In genomic region chr12:56591722-56592121, GRCm38 (mm10) we compare ENCODE assay signal across 10 mouse cellular contexts. TPM values are rescaled to one million over a fixed set of nuclear protein-coding genes. Genes with fewer than 3 reads are reported as not detected.
A peak's percentile ranks its signal among the peaks of the same experiment; 100 is the strongest.
DNase-seq lines count a peak whose midpoint lies in the region; ATAC-seq and TF ChIP-seq lines count a peak whose summit lies in the region.
"Had no signal": no experiment of that assay in that cellular context is flagged by ENCODE, and none has a peak within 500 bp of the region (broad histone marks: within the 10 kb centered on the region; RNA-seq: fewer than 3 reads in every experiment).

No protein-coding gene starts in this region.

- H3K9ac ChIP-seq in hindbrain, embryonic 11.5 days (ENCODE audit: low read depth, low read length), result no peak overlapping the region
- no peak overlapping the region for H3K9ac ChIP-seq in hindbrain, embryonic 12.5 days
- no peak overlapping the region for H3K9ac ChIP-seq in forebrain, embryonic 15.5 days (replicated peaks)

- WGBS in hindbrain, embryonic 11.5 days, result 15% methylated on average over 4 of the region's 4 CpGs
- 16% methylated on average over 4 of the region's 4 CpGs for WGBS in hindbrain, embryonic 12.5 days
- 6% methylated on average over 4 of the region's 4 CpGs for WGBS in spleen, adult 2 months
- WGBS in forebrain, embryonic 10.5 days, result 9% methylated on average over 4 of the region's 4 CpGs
- WGBS in forebrain, embryonic 15.5 days, result 13% methylated on average over 4 of the region's 4 CpGs

- H3K4me3 ChIP-seq in hindbrain, embryonic 11.5 days (ENCODE audit: low read depth, low read length), result no peak overlapping the region
- H3K4me3 ChIP-seq in hindbrain, embryonic 12.5 days, result no peak overlapping the region
- no peak overlapping the region for H3K4me3 ChIP-seq in spleen, adult 2 months (ENCODE audit: extremely low read depth, insufficient read depth, insufficient read length)
- H3K4me3 ChIP-seq in cortical plate, adult 2 months (ENCODE audit: insufficient read depth, low read length), result no peak overlapping the region
- H3K4me3 ChIP-seq in forebrain, embryonic 10.5 days, result no peak overlapping the region
- no peak overlapping the region for H3K4me3 ChIP-seq in forebrain, embryonic 15.5 days

- ATAC-seq in hindbrain, embryonic 11.5 days (ENCODE audit: low FRiP score), result no peak
- ATAC-seq in hindbrain, embryonic 12.5 days (ENCODE audit: low FRiP score), result no peak
- ATAC-seq in forebrain, embryonic 15.5 days (replicated peaks), result no peak

- peaks cover 6% of the 10 kb centered on the region for H3K27me3 ChIP-seq in hindbrain, embryonic 11.5 days (ENCODE audit: control insufficient read depth, insufficient read depth, low read length)
- H3K27me3 ChIP-seq in hindbrain, embryonic 12.5 days, result peaks cover 51% of the 10 kb centered on the region
- H3K27me3 ChIP-seq in spleen, adult 2 months (ENCODE audit: control insufficient read depth, insufficient read depth, low read length), result no peaks in the 10 kb centered on the region
- H3K27me3 ChIP-seq in forebrain, embryonic 10.5 days (ENCODE audit: poor library complexity, severe bottlenecking), result peaks cover 64% of the 10 kb centered on the region
- no peaks in the 10 kb centered on the region; the same call in 1 of the 2 replicates for H3K27me3 ChIP-seq in forebrain, embryonic 15.5 days

- H3K27ac ChIP-seq in hindbrain, embryonic 11.5 days (ENCODE audit: low read depth, low read length), result no peak overlapping the region
- no peak overlapping the region for H3K27ac ChIP-seq in hindbrain, embryonic 12.5 days
- no peak overlapping the region for H3K27ac ChIP-seq in spleen, adult 2 months (ENCODE audit: insufficient read depth, low read length)
- no peak overlapping the region for H3K27ac ChIP-seq in cortical plate, adult 2 months (ENCODE audit: insufficient read depth, low read length)
- H3K27ac ChIP-seq in forebrain, embryonic 10.5 days, result no peak overlapping the region
- no peak overlapping the region for H3K27ac ChIP-seq in forebrain, embryonic 15.5 days (replicated peaks)
- H3K27ac ChIP-seq: macrophage had no signal

- no peak for TF ChIP-seq POLR2A in spleen, adult 2 months (IDR thresholded peaks at IDR 0.05; ENCODE audit: low read depth, low read length)
- no peak for TF ChIP-seq POLR2A in cortical plate, adult 2 months (IDR thresholded peaks at IDR 0.05; ENCODE audit: extremely low read depth, insufficient read depth, low read length)

- H3K4me1 ChIP-seq in hindbrain, embryonic 11.5 days (replicated peaks; ENCODE audit: control insufficient read depth, insufficient read depth, low read length), result no peaks in the 10 kb centered on the region
- no peaks in the 10 kb centered on the region for H3K4me1 ChIP-seq in hindbrain, embryonic 12.5 days
- no peaks in the 10 kb centered on the region for H3K4me1 ChIP-seq in spleen, adult 2 months (ENCODE audit: control insufficient read depth, insufficient read depth, insufficient read length)
- H3K4me1 ChIP-seq in cortical plate, adult 2 months (ENCODE audit: control insufficient read depth, insufficient read depth, low read length), result no peaks in the 10 kb centered on the region
- no peaks in the 10 kb centered on the region for H3K4me1 ChIP-seq in forebrain, embryonic 10.5 days
- H3K4me1 ChIP-seq in forebrain, embryonic 15.5 days, result no peaks in the 10 kb centered on the region

- DNase-seq in hindbrain, embryonic 11.5 days (ENCODE audit: low spot score), result peak; percentile 38
- DNase-seq in spleen, adult 2 months (ENCODE audit: low read depth in 1 of 2, low spot score in 2 of 2), result no peak
- DNase-seq in spleen, postnatal 4 days (ENCODE audit: low spot score in 2 of 2), result no peak
- DNase-seq in testis, postnatal 10 days (ENCODE audit: low spot score), result peak; percentile 54
- no peak for DNase-seq in forebrain, embryonic 10.5 days (ENCODE audit: extremely low spot score, low spot score)
- DNase-seq: gastrocnemius, postnatal 14 days had no signal

- no peaks in the 10 kb centered on the region for H3K9me3 ChIP-seq in hindbrain, embryonic 11.5 days (ENCODE audit: control insufficient read depth, low read length)
- H3K9me3 ChIP-seq in hindbrain, embryonic 12.5 days (replicated peaks), result no peaks in the 10 kb centered on the region
- H3K9me3 ChIP-seq in forebrain, embryonic 10.5 days, result no peaks in the 10 kb centered on the region
- H3K9me3 ChIP-seq in forebrain, embryonic 15.5 days, result no peaks in the 10 kb centered on the region

- H3K36me3 ChIP-seq in hindbrain, embryonic 11.5 days (ENCODE audit: control insufficient read depth, insufficient read depth, low read length), result no peaks in the 10 kb centered on the region
- H3K36me3 ChIP-seq in hindbrain, embryonic 12.5 days, result no peaks in the 10 kb centered on the region
- no peaks in the 10 kb centered on the region for H3K36me3 ChIP-seq in spleen, adult 2 months (ENCODE audit: control insufficient read depth, insufficient read depth, low read length)
- H3K36me3 ChIP-seq in forebrain, embryonic 10.5 days (replicated peaks), result no peaks in the 10 kb centered on the region
- H3K36me3 ChIP-seq in forebrain, embryonic 15.5 days, result no peaks in the 10 kb centered on the region

- H3K4me2 ChIP-seq in hindbrain, embryonic 11.5 days (replicated peaks; ENCODE audit: low read depth, low read length), result no peak overlapping the region
- no peak overlapping the region for H3K4me2 ChIP-seq in hindbrain, embryonic 12.5 days (replicated peaks)
- no peak overlapping the region for H3K4me2 ChIP-seq in forebrain, embryonic 15.5 days (replicated peaks)

- peak; percentile 19; the same call in 1 of the 2 replicates for TF ChIP-seq CTCF in spleen, adult 2 months (IDR thresholded peaks at IDR 0.05; ENCODE audit: extremely low read depth, insufficient read depth, insufficient read length, insufficient replicate concordance)
- peak; percentile 61 for TF ChIP-seq CTCF in cortical plate, adult 2 months (IDR thresholded peaks at IDR 0.05; ENCODE audit: extremely low read depth, insufficient read depth, low read length)

RNA-seq across cellular contexts. Expression of gene Nkx2-9, which starts 21.4 kb away (rescaled TPM):
- polyA plus RNA-seq in hindbrain, embryonic 11.5 days (2014; fragmentation: Nextera tagmentation; extraction: Ambion mirVana), result 1.0 and 1.7 TPM in 2 replicates
- 0.55 and 1.2 TPM in 2 replicates for polyA plus RNA-seq in hindbrain, embryonic 12.5 days (2016; fragmentation: Nextera tagmentation; extraction: Ambion mirVana)
- 0.08 TPM in 1 of 2 replicates, not detected in the other for polyA plus RNA-seq in spleen, adult 2 months (2012; rRNA removed)
- polyA plus RNA-seq in cortical plate, adult 2 months (2012; rRNA removed), result 0.32 and 0.77 TPM in 2 replicates
- 3.0 and 3.6 TPM in 2 replicates for polyA plus RNA-seq in forebrain, embryonic 10.5 days (2016; fragmentation: Nextera tagmentation; extraction: Ambion mirVana)
- polyA plus RNA-seq in forebrain, embryonic 15.5 days (2015; fragmentation: Nextera tagmentation; extraction: Ambion mirVana), result not detected in 2 replicates
- polyA plus RNA-seq: macrophage had no signal

RNA-seq across cellular contexts. Expression of gene Nkx2-1, which starts 55.0 kb away (rescaled TPM):
- 0.11 and 0.29 TPM in 2 replicates for polyA plus RNA-seq in hindbrain, embryonic 11.5 days (2014; fragmentation: Nextera tagmentation; extraction: Ambion mirVana)
- polyA plus RNA-seq in hindbrain, embryonic 12.5 days (2016; fragmentation: Nextera tagmentation; extraction: Ambion mirVana), result 0.12 and 1.7 TPM in 2 replicates
- not detected in 2 replicates for polyA plus RNA-seq in spleen, adult 2 months (2012; rRNA removed)
- 0.04 and 0.61 TPM in 2 replicates for polyA plus RNA-seq in cortical plate, adult 2 months (2012; rRNA removed)
- polyA plus RNA-seq in forebrain, embryonic 10.5 days (2016; fragmentation: Nextera tagmentation; extraction: Ambion mirVana), result 12.0 and 14.3 TPM in 2 replicates
- 8.2 and 11.0 TPM in 2 replicates for polyA plus RNA-seq in forebrain, embryonic 15.5 days (2015; fragmentation: Nextera tagmentation; extraction: Ambion mirVana)
- polyA plus RNA-seq: macrophage had no signal

Comparison
In these comparisons a context has a peak if more than half of its experiments do, and no peak if none do; other contexts are left out.
1. DNase-seq: peak in hindbrain, embryonic 11.5 days (single experiment) and testis, postnatal 10 days (single experiment); none in spleen, adult 2 months (0 of 2), spleen, postnatal 4 days (0 of 2) and forebrain, embryonic 10.5 days (single experiment).